Mouse (Mus musculus) hindbrain, postnatal 0 days (tissue): Measurements from ENCODE around the gene Mdc1. TPM values are rescaled to one million over a fixed set of nuclear protein-coding genes. Genes with fewer than 3 reads are reported as not detected.

ENCODE experiments used
- ATAC-seq: fragments of 200-750 bp; cut with Nextera tagmentation; 2 replicates; pipeline ENCODE4 v1.8.0; 2017; ENCODE audit warnings: mild to moderate bottlenecking, moderate TSS enrichment, moderate library complexity
- DNase-seq: peaks from one replicate; pipeline ENCODE4 v3.0.0-alpha.2; 2015; ENCODE audit warnings: low spot score
- H3K27ac ChIP-seq: fragments of 300-500 bp; sonication (generic); 2 replicates; pipeline ENCODE4 v1.5.1; 2014; ENCODE audit warnings: mild to moderate bottlenecking
- H3K27me3 ChIP-seq: fragments of 300-500 bp; sonication (generic); 2 replicates; pipeline ENCODE4 v1.6.1; 2014; ENCODE audit warnings: low read length, mixed read lengths; ENCODE audit not compliant: insufficient read depth
- H3K36me3 ChIP-seq: fragments of 300-500 bp; sonication (generic); 2 replicates; pipeline ENCODE4 v1.6.1; 2014; ENCODE audit warnings: low read length, mixed read lengths; ENCODE audit not compliant: insufficient read depth
- H3K4me1 ChIP-seq: fragments of 300-500 bp; sonication (generic); 2 replicates; pipeline ENCODE4 v1.6.1; 2014; ENCODE audit warnings: antibody characterized with exemption, low read length, mixed read lengths; ENCODE audit not compliant: insufficient read depth
- H3K4me2 ChIP-seq: fragments of 300-500 bp; sonication (generic); 2 replicates; pipeline ENCODE4 v1.6.1; 2014; ENCODE audit warnings: low read depth, mild to moderate bottlenecking, low read length, moderate library complexity, mixed read lengths
- H3K4me3 ChIP-seq: fragments of 300-500 bp; sonication (generic); 2 replicates; pipeline ENCODE4 v1.5.1; 2014; ENCODE audit warnings: low read length
- H3K9ac ChIP-seq: fragments of 300-500 bp; sonication (generic); replicated peaks from 2 replicates; pipeline ENCODE4 v1.6.1; 2014; ENCODE audit warnings: mild to moderate bottlenecking, low read length, moderate library complexity, mixed read lengths
- H3K9me3 ChIP-seq: fragments of 300-500 bp; sonication (generic); 2 replicates; pipeline ENCODE4 v1.6.1; 2016; ENCODE audit warnings: low read length, mixed read lengths
- CTCF ChIP-seq: IDR thresholded peaks from 2 replicates; pipeline ENCODE4 v1.5.1; 2016; ENCODE audit warnings: antibody characterized with exemption, control low read depth, low read depth
- WGBS: fragments of 180-500 bp; shearing (Covaris S2); extraction: QIAGEN DNeasy Blood & Tissue Kit; methylation state at CpG from one replicate; pipeline ENCODE4 v1.1.7; 2014; 5-methylcytosine and 5-hydroxymethylcytosine counted together
- polyA plus RNA-seq: library from polyadenylated mRNA; unstranded; fragments of >200 nt; fragmentation: Nextera tagmentation; extraction: Ambion mirVana; gene quantifications from 2 replicates; pipeline ENCODE4 v1.2.1, GENCODE M21; 2015
- total RNA-seq: library from RNA; depleted of rRNA; stranded (reverse); fragments of >200 nt; gene quantifications from 2 replicates; pipeline ENCODE4 v1.2.3, GENCODE M21; 2014

The Mdc1 gene
- total and polyA plus RNA-seq, 2 experiments from 2014 or later, result 4.1 to 26.7 TPM

DNA sequence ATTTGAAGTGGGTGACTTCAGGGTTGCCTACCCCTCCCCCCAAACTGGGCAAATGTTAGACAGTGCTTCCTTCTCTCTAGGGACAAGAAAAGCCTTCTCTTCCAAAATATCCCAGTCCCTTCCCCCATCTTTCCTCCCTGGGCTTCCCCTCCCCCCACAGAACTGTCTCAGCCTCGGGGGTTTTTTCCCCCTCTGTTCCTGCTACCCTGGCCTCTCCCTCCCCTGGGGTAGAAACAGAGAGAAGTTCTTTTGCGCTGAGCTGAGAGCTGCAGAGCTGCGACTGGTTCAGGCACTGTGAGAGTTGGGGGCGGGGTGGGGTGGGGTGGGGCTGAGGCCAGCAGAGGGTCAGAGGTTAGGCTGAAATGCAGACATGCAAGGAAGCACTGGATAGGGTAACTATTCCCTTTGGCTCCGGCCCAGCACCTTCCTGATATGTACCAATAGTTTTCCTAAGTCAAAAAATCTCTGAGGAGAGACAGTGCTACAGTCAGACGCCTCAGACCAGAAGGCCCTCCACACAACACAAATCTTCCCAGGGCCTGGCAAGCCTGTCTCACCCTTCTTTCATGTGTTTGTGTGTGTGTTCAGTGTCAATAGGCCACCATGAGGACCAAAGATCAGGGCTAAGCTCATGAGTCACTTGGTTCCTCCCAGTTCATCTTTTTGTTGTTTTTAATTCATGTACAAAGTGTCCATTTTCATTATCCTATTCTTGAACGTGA, 28.2 kb downstream of the Mdc1 start:
- H3K27me3 ChIP-seq, result no peaks in the 10 kb centered on the region
- TF ChIP-seq CTCF, result no peak
- 2% methylated on average over 7 of the region's 7 CpGs for WGBS

DNA sequence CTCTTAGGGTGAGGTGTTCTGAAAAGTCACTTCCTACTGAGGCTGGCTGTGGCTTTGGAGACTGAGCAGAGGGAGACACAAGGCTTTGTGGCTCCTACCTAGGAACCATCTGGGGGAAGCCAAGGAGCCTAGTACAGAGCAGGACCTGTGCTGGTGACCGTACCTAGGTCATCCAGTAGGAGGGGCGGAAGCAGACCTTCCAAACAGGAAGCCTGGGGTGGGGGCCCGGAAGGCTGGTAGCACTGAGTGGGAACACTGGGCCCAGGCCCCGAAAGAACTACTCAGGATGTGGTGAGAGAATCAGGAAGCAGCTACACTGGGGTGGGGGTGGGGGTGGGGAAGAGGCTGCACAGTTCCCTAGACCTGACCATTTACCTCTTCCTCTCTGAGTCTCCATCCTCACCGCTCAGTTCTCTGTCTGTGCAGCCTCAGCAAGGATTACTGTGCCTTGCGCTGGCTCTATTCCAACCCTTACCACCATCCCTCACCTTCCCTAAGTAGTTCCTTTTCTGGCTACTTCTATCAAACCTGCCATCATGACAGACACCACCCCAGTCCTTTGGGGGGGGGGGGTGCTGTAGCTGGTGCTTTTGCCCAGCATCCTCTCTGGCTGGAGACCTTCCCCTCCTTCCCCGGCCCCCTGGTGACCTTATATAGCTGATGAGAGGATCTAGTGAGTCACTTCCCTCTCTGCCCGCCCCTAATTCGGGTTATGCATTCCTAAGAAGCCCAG, 29.0 kb downstream of the Mdc1 start:
- Histone ChIP-seq H3K9ac (peak overlapping the region; percentile 24; the same call in 1 of the 2 replicates), H3K9me3 (no peaks in the 10 kb centered on the region), H3K4me3 (peak overlapping the region; percentile 56), H3K27me3 (no peaks in the 10 kb centered on the region), H3K27ac (peak overlapping the region; percentile 95), H3K4me2 (peak overlapping the region; percentile 93), H3K36me3 (peaks cover 3% of the 10 kb centered on the region; the same call in 1 of the 2 replicates), H3K4me1 (peaks cover 19% of the 10 kb centered on the region)
- DNase-seq (no peak), ATAC-seq (no peak)
- no peak for TF ChIP-seq CTCF
- 65% methylated on average over 8 of the region's 9 CpGs for WGBS

More for the DNA sequence above, 28.2 kb downstream of the Mdc1 start:
- DNase-seq (peak; percentile 58), ATAC-seq (no peak)
- no peaks in the 10 kb centered on the region for H3K9me3 ChIP-seq
- peak overlapping the region; percentile 84 for H3K9ac ChIP-seq
- peak overlapping the region; percentile 95 for H3K27ac ChIP-seq
- no peaks in the 10 kb centered on the region for H3K36me3 ChIP-seq
- H3K4me3 ChIP-seq, result peak overlapping the region; percentile 56
- peaks cover 19% of the 10 kb centered on the region for H3K4me1 ChIP-seq
- peak overlapping the region; percentile 93 for H3K4me2 ChIP-seq

DNA sequence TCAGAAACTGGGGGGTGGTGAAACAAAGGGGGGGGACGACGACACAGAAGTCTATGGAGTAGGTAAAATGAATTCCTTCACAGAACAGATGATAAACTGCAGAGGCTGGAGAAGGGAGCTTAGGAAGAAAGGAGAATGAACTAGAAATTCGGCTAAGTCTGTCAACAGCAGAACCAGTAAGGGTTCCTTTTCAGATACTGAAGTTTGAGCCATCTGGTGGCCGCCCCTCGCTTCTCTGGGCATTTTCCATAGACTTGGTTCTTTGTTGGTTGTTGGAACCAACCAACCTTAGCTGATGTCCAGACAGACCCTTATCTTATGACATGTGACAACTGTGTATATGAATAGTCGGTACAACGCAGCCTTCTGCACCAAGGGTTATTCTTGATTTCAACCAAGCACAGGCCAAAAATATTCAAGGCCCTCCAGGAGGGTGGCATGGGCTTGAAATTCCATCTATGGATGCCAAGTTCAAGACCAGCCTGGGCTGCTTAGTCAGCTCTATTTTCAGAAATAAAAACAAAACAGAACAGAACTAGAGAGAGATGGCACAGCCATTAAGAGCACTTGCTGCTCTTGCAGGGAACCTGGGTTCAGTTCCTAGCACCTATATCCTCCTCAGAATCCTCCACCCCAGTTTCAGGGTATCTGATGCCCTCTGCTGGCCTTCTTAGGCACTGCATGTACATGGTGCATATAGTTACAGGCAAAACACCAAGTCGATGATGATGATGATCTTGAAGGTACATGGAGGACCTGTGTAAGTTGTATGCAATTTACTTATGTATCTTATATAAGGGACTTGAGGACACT, 29.8 kb downstream of the Mdc1 start:
- Histone ChIP-seq H3K36me3 (peaks cover 3% of the 10 kb centered on the region; the same call in 1 of the 2 replicates), H3K9me3 (no peaks in the 10 kb centered on the region), H3K4me3 (peak overlapping the region; percentile 56; the same call in 1 of the 2 replicates), H3K27me3 (no peaks in the 10 kb centered on the region), H3K4me2 (peak overlapping the region; percentile 93), H3K4me1 (peaks cover 19% of the 10 kb centered on the region), H3K27ac (peak overlapping the region; percentile 95; the same call in 1 of the 2 replicates), H3K9ac (no peak overlapping the region)
- no peak for ATAC-seq
- WGBS, result 77% methylated on average over 8 of the region's 8 CpGs
- TF ChIP-seq CTCF, result peak; percentile 73
- peak; percentile 23 for DNase-seq

DNA sequence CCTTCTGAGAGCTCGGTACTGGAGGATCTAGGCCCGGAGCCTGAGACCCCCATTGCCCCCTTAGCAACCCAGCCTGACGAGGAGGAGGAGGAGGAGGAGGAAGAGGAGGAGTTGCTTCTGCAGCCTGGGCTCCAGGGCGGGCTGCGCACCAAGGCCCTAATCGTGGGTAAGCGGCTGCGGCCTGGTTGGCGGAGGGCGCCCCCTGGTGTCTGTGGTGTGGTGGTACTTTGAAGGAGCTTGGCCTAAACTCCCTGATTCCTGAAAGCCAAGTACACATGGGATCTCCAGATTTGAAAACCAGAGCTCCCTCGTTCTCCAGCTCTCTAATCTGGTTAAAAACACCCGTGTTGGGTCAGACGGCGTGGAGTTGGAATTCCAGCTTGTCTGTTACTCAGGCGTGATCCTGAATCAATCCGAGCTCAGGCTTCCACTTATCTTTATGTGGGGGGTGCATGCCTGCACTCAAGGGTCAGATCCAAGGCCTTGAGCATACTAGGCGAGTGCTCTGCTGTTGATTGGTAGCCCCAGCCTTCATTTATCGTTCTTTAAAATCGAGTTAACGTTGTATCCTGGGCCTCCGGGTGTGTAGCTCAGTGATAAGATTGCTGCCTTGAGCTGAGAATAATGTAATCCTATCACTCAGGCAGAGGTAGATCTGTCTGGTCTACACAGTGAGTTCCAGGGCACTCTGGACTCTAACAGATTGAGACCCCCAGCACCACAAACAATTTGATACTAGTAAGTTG, 32.6 kb downstream of the Mdc1 start:
- peak overlapping the region; percentile 16 for H3K27ac ChIP-seq

DNA sequence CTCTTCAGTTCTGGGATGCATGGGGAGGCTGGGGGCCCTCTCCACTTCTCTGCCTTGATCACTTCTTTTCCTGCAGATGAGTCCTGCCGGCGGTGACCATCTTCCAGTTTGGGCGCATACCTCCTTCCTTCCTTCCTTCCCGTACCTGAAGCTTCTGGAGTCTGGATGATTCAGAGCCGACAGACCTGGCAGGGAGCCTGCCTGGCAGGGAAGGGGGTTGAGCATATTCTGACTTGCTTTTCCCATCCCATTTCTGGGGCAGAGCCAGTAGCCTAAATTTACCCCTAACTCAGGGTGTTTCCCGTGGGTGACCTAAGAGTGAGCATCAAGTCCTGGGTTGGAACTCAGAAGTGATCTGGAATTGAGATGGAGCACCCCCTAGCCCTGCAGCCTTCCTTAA, 33.4 kb downstream of the Mdc1 start:
- Histone ChIP-seq H3K9me3 (no peaks in the 10 kb centered on the region), H3K27ac (no peak overlapping the region), H3K4me3 (no peak overlapping the region), H3K9ac (no peak overlapping the region), H3K4me2 (no peak overlapping the region), H3K27me3 (no peaks in the 10 kb centered on the region), H3K4me1 (peaks cover 8% of the 10 kb centered on the region), H3K36me3 (peaks cover 3% of the 10 kb centered on the region; the same call in 1 of the 2 replicates)
- 90% methylated on average over 6 of the region's 6 CpGs for whole genome bisulfite sequencing
- TF ChIP-seq CTCF, result no peak
- DNase-seq (no peak), ATAC-seq (no peak)

More for the DNA sequence above, 32.6 kb downstream of the Mdc1 start:
- Histone ChIP-seq H3K4me3 (no peak overlapping the region), H3K9me3 (no peaks in the 10 kb centered on the region), H3K4me2 (no peak overlapping the region), H3K4me1 (peaks cover 13% of the 10 kb centered on the region), H3K27me3 (no peaks in the 10 kb centered on the region), H3K9ac (0 out of 2 replicates have a peak overlapping the region, but pooled peaks have one; percentile 5), H3K36me3 (peaks cover 3% of the 10 kb centered on the region; the same call in 1 of the 2 replicates)
- 31% methylated on average over 20 of the region's 21 CpGs for WGBS
- peak; percentile 93 for TF ChIP-seq CTCF
- ATAC-seq (peak; percentile 57), DNase-seq (peak; percentile 87)
